Mouse (Mus musculus): ENCODE data around the gene Hist1h3d. TPM values are rescaled to one million over a fixed set of nuclear protein-coding genes. Genes with fewer than 3 reads are reported as not detected.
"Not testable (repeated sequence)": the region's sequence is repeated elsewhere in the genome, so short reads cannot be mapped to it uniquely, and the experiment has no call there.

Hist1h3d gene
- polyA plus RNA-seq, 1 experiment from 2014 or later: 1.4 TPM

GRCm38 (mm10) chr13:23541497-23541896, 34.1 kb upstream of the Hist1h3d start:
- H3K4me2 ChIP-seq (ENCODE audit: low read depth, low read length): no peak overlapping the region
- no peaks in the 10 kb centered on the region for H3K9me3 ChIP-seq (replicated peaks; ENCODE audit: control insufficient read depth, low read length)
- no peak overlapping the region for H3K9ac ChIP-seq (ENCODE audit: low read length)
- 79% methylated on average over 3 of the region's 3 CpGs for WGBS
- H3K27me3 ChIP-seq (ENCODE audit: control insufficient read depth, insufficient read depth, low read length): no peaks in the 10 kb centered on the region
- H3K36me3 ChIP-seq (ENCODE audit: control insufficient read depth, insufficient read depth): no peaks in the 10 kb centered on the region
- no peak overlapping the region for H3K27ac ChIP-seq (ENCODE audit: low read length)
- ATAC-seq (replicated peaks; ENCODE audit: extremely low read depth, insufficient read depth, low FRiP score): no peak
- H3K4me3 ChIP-seq (ENCODE audit: low read length): no peak overlapping the region
- peaks cover 11% of the 10 kb centered on the region for H3K4me1 ChIP-seq (ENCODE audit: control insufficient read depth, insufficient read depth, low read length)

GRCm38 (mm10) chr13:23542225-23542980, 33.2 kb upstream of the Hist1h3d start:
- not testable (repeated sequence) for ATAC-seq (replicated peaks; ENCODE audit: extremely low read depth, insufficient read depth, low FRiP score)

GRCm38 (mm10) chr13:23542999-23543607, 32.5 kb upstream of the Hist1h3d start, which contains the start of gene Hist1h2bh:
Hist1h2bh (minus strand) TSS chr13:23543392.
- H3K9me3 ChIP-seq (replicated peaks; ENCODE audit: control insufficient read depth, low read length); H3K27me3 ChIP-seq (ENCODE audit: control insufficient read depth, insufficient read depth, low read length); H3K4me1 ChIP-seq (ENCODE audit: control insufficient read depth, insufficient read depth, low read length); H3K36me3 ChIP-seq (ENCODE audit: control insufficient read depth, insufficient read depth): not testable (repeated sequence)
- under 1% methylated on average over 29 of the region's 42 CpGs for WGBS
- peak within 1 kb of the TSS; percentile 92 for H3K27ac ChIP-seq (ENCODE audit: low read length)
- H3K9ac ChIP-seq (ENCODE audit: low read length): peak within 1 kb of the TSS; percentile 72
- peak within 1 kb of the TSS; percentile 87 for H3K4me2 ChIP-seq (ENCODE audit: low read depth, low read length)
- ATAC-seq (replicated peaks; ENCODE audit: extremely low read depth, insufficient read depth, low FRiP score): peak; percentile 90
- peak within 1 kb of the TSS; percentile 63 for H3K4me3 ChIP-seq (ENCODE audit: low read length)

More at GRCm38 (mm10) chr13:23542225-23542980, 33.2 kb upstream of the Hist1h3d start:
- Histone ChIP-seq H3K4me2 (ENCODE audit: low read depth, low read length) (peak overlapping the region; percentile 87), H3K9ac (ENCODE audit: low read length) (peak overlapping the region; percentile 72), H3K27ac (ENCODE audit: low read length) (peak overlapping the region; percentile 91), H3K4me3 (ENCODE audit: low read length) (peak overlapping the region; percentile 63)
- H3K9me3 ChIP-seq (replicated peaks; ENCODE audit: control insufficient read depth, low read length); H3K27me3 ChIP-seq (ENCODE audit: control insufficient read depth, insufficient read depth, low read length); H3K36me3 ChIP-seq (ENCODE audit: control insufficient read depth, insufficient read depth); H3K4me1 ChIP-seq (ENCODE audit: control insufficient read depth, insufficient read depth, low read length): not testable (repeated sequence)
- WGBS: 11% methylated on average over 3 of the region's 3 CpGs

GRCm38 (mm10) chr13:23543965-23544786, 31.4 kb upstream of the Hist1h3d start, which contains the start of gene Hist1h3f:
Hist1h3f (plus strand) TSS chr13:23544052.
- no peaks in the 10 kb centered on the region for H3K36me3 ChIP-seq (ENCODE audit: control insufficient read depth, insufficient read depth)
- peak within 1 kb of the TSS; percentile 75 for H3K9ac ChIP-seq (ENCODE audit: low read length)
- H3K9me3 ChIP-seq (replicated peaks; ENCODE audit: control insufficient read depth, low read length): no peaks in the 10 kb centered on the region
- H3K27ac ChIP-seq (ENCODE audit: low read length): peak within 1 kb of the TSS; percentile 92
- no peaks in the 10 kb centered on the region for H3K27me3 ChIP-seq (ENCODE audit: control insufficient read depth, insufficient read depth, low read length)
- under 1% methylated on average over 25 of the region's 45 CpGs for WGBS
- ATAC-seq (replicated peaks; ENCODE audit: extremely low read depth, insufficient read depth, low FRiP score): peak; percentile 92
- H3K4me1 ChIP-seq (ENCODE audit: control insufficient read depth, insufficient read depth, low read length): peaks cover 4% of the 10 kb centered on the region
- H3K4me2 ChIP-seq (ENCODE audit: low read depth, low read length): peak within 1 kb of the TSS; percentile 87
- peak within 1 kb of the TSS; percentile 63 for H3K4me3 ChIP-seq (ENCODE audit: low read length)

- not testable (repeated sequence) for H3K27me3 ChIP-seq (ENCODE audit: control insufficient read depth, insufficient read depth, low read length); ATAC-seq (replicated peaks; ENCODE audit: extremely low read depth, insufficient read depth, low FRiP score); H3K36me3 ChIP-seq (ENCODE audit: control insufficient read depth, insufficient read depth); H3K4me1 ChIP-seq (ENCODE audit: control insufficient read depth, insufficient read depth, low read length); H3K9me3 ChIP-seq (replicated peaks; ENCODE audit: control insufficient read depth, low read length)
- peak overlapping the region; percentile 55 for H3K4me2 ChIP-seq (ENCODE audit: low read depth, low read length)
- peak overlapping the region; percentile 75; the same call in 1 of the 2 replicates for H3K9ac ChIP-seq (ENCODE audit: low read length)
- peak overlapping the region; percentile 92 for H3K27ac ChIP-seq (ENCODE audit: low read length)
- 0% methylated on average over 13 of the region's 14 CpGs for WGBS
- peak overlapping the region; percentile 59 for H3K4me3 ChIP-seq (ENCODE audit: low read length)
Observed at GRCm38 (mm10) chr13:23544787-23545120, 30.8 kb upstream of the Hist1h3d start.

- WGBS: 69% methylated on average over 5 of the region's 5 CpGs
- no peak overlapping the region for H3K27ac ChIP-seq (ENCODE audit: low read length)
- H3K4me1 ChIP-seq (ENCODE audit: control insufficient read depth, insufficient read depth, low read length): peaks cover 8% of the 10 kb centered on the region
- no peaks in the 10 kb centered on the region for H3K9me3 ChIP-seq (replicated peaks; ENCODE audit: control insufficient read depth, low read length)
- no peak overlapping the region for H3K4me3 ChIP-seq (ENCODE audit: low read length)
- H3K4me2 ChIP-seq (ENCODE audit: low read depth, low read length): no peak overlapping the region
- no peak for ATAC-seq (replicated peaks; ENCODE audit: extremely low read depth, insufficient read depth, low FRiP score)
- H3K27me3 ChIP-seq (ENCODE audit: control insufficient read depth, insufficient read depth, low read length): no peaks in the 10 kb centered on the region
- H3K36me3 ChIP-seq (ENCODE audit: control insufficient read depth, insufficient read depth): no peaks in the 10 kb centered on the region
- H3K9ac ChIP-seq (ENCODE audit: low read length): no peak overlapping the region
Observed at GRCm38 (mm10) chr13:23546694-23547093, 28.9 kb upstream of the Hist1h3d start.

GRCm38 (mm10) chr13:23550761-23551145, 24.8 kb upstream of the Hist1h3d start:
- no peak for ATAC-seq (replicated peaks; ENCODE audit: extremely low read depth, insufficient read depth, low FRiP score)
- H3K9ac ChIP-seq (ENCODE audit: low read length): peak overlapping the region; percentile 73
- WGBS: 9% methylated on average over 3 of the region's 3 CpGs
- peak overlapping the region; percentile 56 for H3K4me3 ChIP-seq (ENCODE audit: low read length)
- H3K9me3 ChIP-seq (replicated peaks; ENCODE audit: control insufficient read depth, low read length): no peaks in the 10 kb centered on the region
- H3K4me1 ChIP-seq (ENCODE audit: control insufficient read depth, insufficient read depth, low read length): peaks cover 10% of the 10 kb centered on the region
- no peaks in the 10 kb centered on the region for H3K27me3 ChIP-seq (ENCODE audit: control insufficient read depth, insufficient read depth, low read length)
- peak overlapping the region; percentile 89 for H3K27ac ChIP-seq (ENCODE audit: low read length)
- peak overlapping the region; percentile 70 for H3K4me2 ChIP-seq (ENCODE audit: low read depth, low read length)
- H3K36me3 ChIP-seq (ENCODE audit: control insufficient read depth, insufficient read depth): no peaks in the 10 kb centered on the region

GRCm38 (mm10) chr13:23551146-23551834, 24.3 kb upstream of the Hist1h3d start, which contains the start of gene Hist1h4f:
Hist1h4f (minus strand) TSS chr13:23551648.
- peak within 1 kb of the TSS; percentile 89 for H3K27ac ChIP-seq (ENCODE audit: low read length)
- not testable (repeated sequence) for H3K9me3 ChIP-seq (replicated peaks; ENCODE audit: control insufficient read depth, low read length); H3K27me3 ChIP-seq (ENCODE audit: control insufficient read depth, insufficient read depth, low read length); H3K36me3 ChIP-seq (ENCODE audit: control insufficient read depth, insufficient read depth)
- peak; percentile 83 for ATAC-seq (replicated peaks; ENCODE audit: extremely low read depth, insufficient read depth, low FRiP score)
- peak within 1 kb of the TSS; percentile 70 for H3K4me2 ChIP-seq (ENCODE audit: low read depth, low read length)
- H3K4me3 ChIP-seq (ENCODE audit: low read length): peak within 1 kb of the TSS; percentile 56
- peaks cover 10% of the 10 kb centered on the region for H3K4me1 ChIP-seq (ENCODE audit: control insufficient read depth, insufficient read depth, low read length)
- under 1% methylated on average over 44 of the region's 47 CpGs for WGBS
- peak within 1 kb of the TSS; percentile 73 for H3K9ac ChIP-seq (ENCODE audit: low read length)

Data from heart, embryonic 16.5 days (tissue).